Mouse (Mus musculus) activated CD4-positive, CD25-positive, alpha-beta regulatory T cell, adult 4 months (primary cell): Measurements from ENCODE around the gene Apoa1. TPM values are rescaled to one million over a fixed set of nuclear protein-coding genes. Genes with fewer than 3 reads are reported as not detected.
A peak's percentile ranks its signal among the peaks of the same experiment; 100 is the strongest.

ENCODE experiments used
- ATAC-seq: one replicate; pipeline ENCODE4 v1.8.0; 2017
- polyA plus RNA-seq, 2 experiments: library from polyadenylated mRNA; unstranded; fragments of 100-300 nt; shearing (Covaris generic); gene quantifications; one replicate each; pipeline ENCODE4 v1.2.1; 2017

The Apoa1 gene
- polyA plus RNA-seq, 2 experiments from 2014 or later: not detected

- no peak for ATAC-seq
These were observed 30.7 kb downstream of the Apoa1 start for GRCm38 (mm10) chr9:46259111-46259510.

GRCm38 (mm10) chr9:46261131-46261530 is 32.8 kb downstream of the Apoa1 start:
- ATAC-seq: no peak

GRCm38 (mm10) chr9:46268343-46268873 is 40.0 kb downstream of the Apoa1 start, which contains the start of gene Apoa5:
Gene Apoa5, plus strand, starts transcription at chr9:46268633.
- ATAC-seq: no peak

GRCm38 (mm10) chr9:46269125-46269524 is 40.7 kb downstream of the Apoa1 start:
- ATAC-seq: no peak

GRCm38 (mm10) chr9:46270782-46271181 is 42.4 kb downstream of the Apoa1 start:
- ATAC-seq: no peak

GRCm38 (mm10) chr9:46272070-46272469 is 43.7 kb downstream of the Apoa1 start:
- peak; percentile 35 for ATAC-seq

- peak; percentile 95 for ATAC-seq
These were observed 44.5 kb downstream of the Apoa1 start, which contains the start of gene Zpr1 for GRCm38 (mm10) chr9:46272677-46273454. Gene Zpr1, plus strand, starts transcription at chr9:46273064.

- no peak for ATAC-seq
These were observed 46.1 kb downstream of the Apoa1 start for GRCm38 (mm10) chr9:46274494-46274893.

Other genes starting within 250 kb of the Apoa1 start
- gene Pafah1b2, start 215.9 kb upstream of the Apoa1 start, polyA plus RNA-seq: 10 to 100 TPM; 59.9 to 63.9 TPM
- gene Sik3, start 215.8 kb upstream of the Apoa1 start, polyA plus RNA-seq: 10 to 100 TPM in 1 of 2 experiments, 1 to 10 TPM in 1; 7.9 to 10.4 TPM
- not detected for gene Apoc3, start 7.1 kb downstream of the Apoa1 start, polyA plus RNA-seq
- not detected for gene Apoa4, start 12.1 kb downstream of the Apoa1 start, polyA plus RNA-seq
- not detected for gene Apoa5, start 40.1 kb downstream of the Apoa1 start, polyA plus RNA-seq
- 10 to 100 TPM; 32.5 to 40.7 TPM for gene Zpr1, start 44.5 kb downstream of the Apoa1 start, polyA plus RNA-seq
- 10 to 100 TPM; 15.7 to 16.6 TPM for gene Bud13, start 54.4 kb downstream of the Apoa1 start, polyA plus RNA-seq
- not detected for gene 4931429L15Rik, start 91.4 kb downstream of the Apoa1 start, polyA plus RNA-seq